Mouse (Mus musculus): ENCODE measurements around the gene Xkr8. TPM values are rescaled to one million over a fixed set of nuclear protein-coding genes. Genes with fewer than 3 reads are reported as not detected.

The Xkr8 gene
- polyA plus RNA-seq, 1 experiment from 2014 or later, result 3.0 TPM

GRCm38 (mm10) chr4:132735894-132736293 is 3.5 kb upstream of the Xkr8 start:
- H3K27ac ChIP-seq (replicated peaks), result no peak overlapping the region
- 53% methylated on average over 3 of the region's 3 CpGs for WGBS (ENCODE audit: insufficient replicate concordance)
- no peaks in the 10 kb centered on the region for H3K36me3 ChIP-seq (replicated peaks)
- peak; percentile 35; the same call in 1 of the 2 replicates for ATAC-seq (ENCODE audit: insufficient read depth)
- peaks cover 41% of the 10 kb centered on the region for H3K4me1 ChIP-seq (replicated peaks)
- H3K27me3 ChIP-seq, result 0 out of 2 replicates have a peak, but pooled peaks cover 4% of the 10 kb centered on the region
- H3K4me2 ChIP-seq, result no peak overlapping the region
- no peak overlapping the region for H3K4me3 ChIP-seq (replicated peaks)
- no peak overlapping the region for H3K9ac ChIP-seq
- H3K9me3 ChIP-seq (replicated peaks), result no peaks in the 10 kb centered on the region

DNA sequence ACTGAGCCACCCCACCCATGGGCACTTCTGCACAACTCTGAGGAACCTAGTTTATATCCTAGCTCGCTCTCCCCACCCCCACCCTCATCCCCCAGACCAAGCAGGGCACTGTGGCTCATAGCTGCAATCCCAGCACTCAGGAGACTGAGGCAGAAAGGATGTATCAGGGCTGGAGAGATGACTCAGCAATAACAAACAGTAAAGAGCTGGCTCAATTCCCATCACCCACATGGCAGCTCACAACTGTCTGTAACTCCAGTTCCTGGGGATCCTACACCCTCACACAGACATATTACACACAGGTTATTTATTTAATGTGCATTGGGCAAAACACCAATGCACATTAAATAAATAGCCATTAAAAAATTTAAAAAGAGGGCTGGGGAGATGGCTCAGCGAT is 3.0 kb upstream of the Xkr8 start:
- ATAC-seq (ENCODE audit: insufficient read depth), result no peak
- no peaks in the 10 kb centered on the region for H3K27me3 ChIP-seq
- no peaks in the 10 kb centered on the region for H3K36me3 ChIP-seq (replicated peaks)
- peaks cover 41% of the 10 kb centered on the region for H3K4me1 ChIP-seq (replicated peaks)
- WGBS (ENCODE audit: insufficient replicate concordance), result 69% methylated on average over 2 of the region's 2 CpGs
- H3K4me3 ChIP-seq (replicated peaks), result no peak overlapping the region
- H3K9me3 ChIP-seq (replicated peaks), result no peaks in the 10 kb centered on the region
- no peak overlapping the region for H3K4me2 ChIP-seq
- H3K27ac ChIP-seq (replicated peaks), result no peak overlapping the region
- H3K9ac ChIP-seq, result no peak overlapping the region

DNA sequence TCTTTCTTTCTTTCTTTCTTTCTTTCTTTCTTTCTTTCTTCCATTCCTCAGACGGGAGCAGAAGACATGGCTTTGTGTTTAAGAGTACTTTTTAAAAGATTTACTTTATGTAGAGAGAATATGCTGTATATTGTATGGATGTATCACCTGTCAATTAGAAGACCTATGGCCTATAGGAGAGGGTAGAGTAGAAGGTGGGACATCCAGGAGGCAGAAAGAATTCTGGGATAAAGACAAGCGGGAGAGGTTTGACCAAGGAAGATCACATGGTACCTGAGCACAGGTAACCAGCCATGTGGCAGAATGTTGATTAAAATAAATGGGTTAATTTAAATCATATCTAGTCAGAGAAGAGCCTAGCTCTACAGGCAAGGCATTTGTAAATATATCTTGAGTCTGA is 2.4 kb upstream of the Xkr8 start:
- no peak overlapping the region for H3K4me2 ChIP-seq
- 74% methylated on average over 2 of the region's 2 CpGs for WGBS (ENCODE audit: insufficient replicate concordance)
- no peaks in the 10 kb centered on the region for H3K9me3 ChIP-seq (replicated peaks)
- no peaks in the 10 kb centered on the region for H3K36me3 ChIP-seq (replicated peaks)
- H3K27ac ChIP-seq (replicated peaks), result no peak overlapping the region
- peaks cover 41% of the 10 kb centered on the region for H3K4me1 ChIP-seq (replicated peaks)
- ATAC-seq (ENCODE audit: insufficient read depth), result no peak
- H3K4me3 ChIP-seq (replicated peaks), result no peak overlapping the region
- no peak overlapping the region for H3K9ac ChIP-seq
- H3K27me3 ChIP-seq, result no peaks in the 10 kb centered on the region

DNA sequence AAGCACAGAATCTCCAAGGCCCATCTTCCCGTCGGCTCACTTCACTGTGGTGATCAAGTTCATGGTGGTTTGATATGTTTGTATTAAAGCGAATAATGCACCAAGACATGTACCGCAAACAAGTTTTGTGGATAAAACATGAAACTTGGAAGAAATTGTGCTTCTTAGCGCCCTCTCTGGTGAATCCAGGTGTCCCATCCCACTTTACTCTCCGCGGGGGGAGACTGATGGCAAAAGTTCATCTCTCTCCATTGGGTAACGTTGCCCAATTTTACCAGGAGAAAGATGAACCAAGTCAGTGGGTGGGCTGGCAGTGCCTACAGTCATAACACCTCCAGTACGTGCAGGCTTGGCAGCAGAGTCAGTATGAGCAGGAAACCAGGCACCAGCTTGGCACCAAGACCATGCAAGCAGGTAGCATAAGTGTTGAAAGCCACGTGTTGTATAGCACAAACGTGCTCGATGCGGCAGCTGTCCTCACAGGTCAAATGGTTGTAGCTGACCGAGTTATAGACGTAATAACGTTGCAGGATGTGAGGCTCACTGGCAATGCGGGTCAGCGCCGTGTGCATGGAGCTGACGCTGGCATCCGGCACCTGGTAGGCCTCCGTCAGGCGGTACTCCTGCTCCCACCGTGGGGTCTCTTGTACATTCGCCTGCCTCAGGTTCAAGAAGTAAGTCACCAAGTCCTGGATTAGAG is 875 bp upstream of the Xkr8 start:
- WGBS (ENCODE audit: insufficient replicate concordance), result 81% methylated on average over 25 of the region's 25 CpGs
- no peak overlapping the region for H3K4me3 ChIP-seq (replicated peaks)
- H3K9ac ChIP-seq, result no peak overlapping the region
- H3K4me1 ChIP-seq (replicated peaks), result peaks cover 41% of the 10 kb centered on the region
- H3K4me2 ChIP-seq, result peak overlapping the region; percentile 87; the same call in 1 of the 2 replicates
- H3K27me3 ChIP-seq, result no peaks in the 10 kb centered on the region
- ATAC-seq (ENCODE audit: insufficient read depth), result no peak
- no peaks in the 10 kb centered on the region for H3K36me3 ChIP-seq (replicated peaks)
- no peaks in the 10 kb centered on the region for H3K9me3 ChIP-seq (replicated peaks)
- H3K27ac ChIP-seq (replicated peaks), result no peak overlapping the region

GRCm38 (mm10) chr4:132731616-132732015 is 730 bp downstream of the Xkr8 start:
- no peaks in the 10 kb centered on the region for H3K9me3 ChIP-seq (replicated peaks)
- H3K4me3 ChIP-seq (replicated peaks), result peak overlapping the region; percentile 62
- H3K9ac ChIP-seq, result peak overlapping the region; percentile 56; the same call in 1 of the 2 replicates
- H3K36me3 ChIP-seq (replicated peaks), result no peaks in the 10 kb centered on the region
- WGBS (ENCODE audit: insufficient replicate concordance), result 28% methylated on average over 12 of the region's 12 CpGs
- H3K4me1 ChIP-seq (replicated peaks), result peaks cover 47% of the 10 kb centered on the region
- H3K4me2 ChIP-seq, result peak overlapping the region; percentile 87
- H3K27me3 ChIP-seq, result no peaks in the 10 kb centered on the region
- ATAC-seq (ENCODE audit: insufficient read depth), result no peak
- no peak overlapping the region for H3K27ac ChIP-seq (replicated peaks)

- H3K36me3 ChIP-seq (replicated peaks), result peaks cover 9% of the 10 kb centered on the region
- H3K27me3 ChIP-seq, result no peaks in the 10 kb centered on the region
- H3K4me3 ChIP-seq (replicated peaks), result no peak overlapping the region
- H3K27ac ChIP-seq (replicated peaks), result no peak overlapping the region
- no peak for ATAC-seq (ENCODE audit: insufficient read depth)
- no peak overlapping the region for H3K4me2 ChIP-seq
- peaks cover 28% of the 10 kb centered on the region for H3K4me1 ChIP-seq (replicated peaks)
- 37% methylated on average over 8 of the region's 8 CpGs for WGBS (ENCODE audit: insufficient replicate concordance)
- H3K9ac ChIP-seq, result no peak overlapping the region
- H3K9me3 ChIP-seq (replicated peaks), result no peaks in the 10 kb centered on the region
Observed at GRCm38 (mm10) chr4:132728233-132728632, 4.1 kb downstream of the Xkr8 start.

- Histone ChIP-seq H3K36me3 (replicated peaks) (peaks cover 59% of the 10 kb centered on the region), H3K27ac (replicated peaks) (no peak overlapping the region), H3K27me3 (no peaks in the 10 kb centered on the region), H3K4me2 (no peak overlapping the region), H3K9me3 (replicated peaks) (no peaks in the 10 kb centered on the region), H3K9ac (no peak overlapping the region), H3K4me1 (replicated peaks) (no peaks in the 10 kb centered on the region), H3K4me3 (replicated peaks) (no peak overlapping the region)
- WGBS (ENCODE audit: insufficient replicate concordance), result 74% methylated on average over 1 of the region's 1 CpGs
- no peak for ATAC-seq (ENCODE audit: insufficient read depth)
Observed at GRCm38 (mm10) chr4:132718251-132718650, 14.1 kb downstream of the Xkr8 start.

- no peak for ATAC-seq (ENCODE audit: insufficient read depth)
- 89% methylated on average over 7 of the region's 7 CpGs for WGBS (ENCODE audit: insufficient replicate concordance)
- Histone ChIP-seq H3K4me2 (no peak overlapping the region), H3K4me1 (replicated peaks) (no peaks in the 10 kb centered on the region), H3K27ac (replicated peaks) (no peak overlapping the region), H3K4me3 (replicated peaks) (no peak overlapping the region), H3K9me3 (replicated peaks) (no peaks in the 10 kb centered on the region), H3K9ac (no peak overlapping the region), H3K36me3 (replicated peaks) (peaks cover 70% of the 10 kb centered on the region), H3K27me3 (no peaks in the 10 kb centered on the region)
Observed at GRCm38 (mm10) chr4:132713181-132713580, 19.2 kb downstream of the Xkr8 start.

DNA sequence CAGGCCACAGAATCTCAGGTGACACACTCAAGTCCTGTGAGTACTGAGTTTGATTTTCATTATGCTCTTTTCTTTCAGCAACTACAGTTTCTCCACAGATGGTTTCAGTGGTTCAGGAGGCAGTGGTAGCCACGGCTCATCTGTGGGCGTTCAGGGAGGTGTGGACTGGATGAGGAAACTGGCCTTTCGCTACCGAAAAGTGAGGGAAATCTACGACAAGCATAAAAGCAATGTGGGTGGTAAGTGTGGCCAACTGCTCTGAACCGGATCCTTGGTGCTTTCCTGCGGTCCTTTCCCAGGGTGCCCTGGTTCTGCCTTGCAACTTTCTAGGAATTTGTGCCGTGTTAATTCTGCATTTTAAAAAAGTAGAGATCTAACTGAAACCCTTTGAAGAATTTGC is 25.5 kb downstream of the Xkr8 start:
- no peak overlapping the region for H3K4me2 ChIP-seq
- no peak overlapping the region for H3K27ac ChIP-seq (replicated peaks)
- WGBS (ENCODE audit: insufficient replicate concordance), result 88% methylated on average over 8 of the region's 8 CpGs
- no peak for ATAC-seq (ENCODE audit: insufficient read depth)
- no peaks in the 10 kb centered on the region for H3K4me1 ChIP-seq (replicated peaks)
- no peaks in the 10 kb centered on the region for H3K27me3 ChIP-seq
- no peaks in the 10 kb centered on the region for H3K9me3 ChIP-seq (replicated peaks)
- H3K9ac ChIP-seq, result no peak overlapping the region
- H3K4me3 ChIP-seq (replicated peaks), result no peak overlapping the region
- H3K36me3 ChIP-seq (replicated peaks), result peaks cover 87% of the 10 kb centered on the region

GRCm38 (mm10) chr4:132702076-132702475 is 30.3 kb downstream of the Xkr8 start:
- H3K4me2 ChIP-seq, result no peak overlapping the region
- no peak overlapping the region for H3K4me3 ChIP-seq (replicated peaks)
- H3K27ac ChIP-seq (replicated peaks), result no peak overlapping the region
- no peak overlapping the region for H3K9ac ChIP-seq
- ATAC-seq (ENCODE audit: insufficient read depth), result no peak
- peaks cover 68% of the 10 kb centered on the region for H3K36me3 ChIP-seq (replicated peaks)
- H3K4me1 ChIP-seq (replicated peaks), result no peaks in the 10 kb centered on the region
- WGBS (ENCODE audit: insufficient replicate concordance), result 94% methylated on average over 5 of the region's 5 CpGs
- no peaks in the 10 kb centered on the region for H3K9me3 ChIP-seq (replicated peaks)
- no peaks in the 10 kb centered on the region for H3K27me3 ChIP-seq

DNA sequence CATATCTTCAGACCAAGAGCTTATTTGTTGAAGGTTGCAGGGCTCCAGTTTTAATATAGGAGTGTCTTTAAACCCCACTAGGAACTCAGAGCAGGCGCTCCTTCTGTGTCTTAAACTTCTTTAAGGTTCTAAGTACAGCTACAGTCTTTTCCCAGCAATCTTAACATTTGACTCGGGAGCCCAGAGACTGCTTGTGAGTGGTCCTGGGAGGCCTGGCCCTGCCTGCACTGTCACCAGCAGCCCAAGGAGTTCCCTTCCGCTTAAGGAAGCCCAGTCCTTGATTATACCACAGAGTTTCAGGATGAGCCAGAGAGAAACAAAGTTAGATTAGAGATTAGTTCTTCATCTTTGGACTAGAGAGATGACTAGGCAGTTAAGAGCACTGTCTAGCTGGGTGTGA is 39.0 kb downstream of the Xkr8 start:
- 78% methylated on average over 3 of the region's 3 CpGs for WGBS (ENCODE audit: insufficient replicate concordance)
- no peaks in the 10 kb centered on the region for H3K27me3 ChIP-seq
- no peak for ATAC-seq (ENCODE audit: insufficient read depth)
- no peaks in the 10 kb centered on the region for H3K4me1 ChIP-seq (replicated peaks)
- H3K36me3 ChIP-seq (replicated peaks), result peaks cover 54% of the 10 kb centered on the region
- H3K9me3 ChIP-seq (replicated peaks), result no peaks in the 10 kb centered on the region
- no peak overlapping the region for H3K27ac ChIP-seq (replicated peaks)
- H3K9ac ChIP-seq, result no peak overlapping the region
- H3K4me2 ChIP-seq, result no peak overlapping the region
- no peak overlapping the region for H3K4me3 ChIP-seq (replicated peaks)

GRCm38 (mm10) chr4:132689634-132690033 is 42.7 kb downstream of the Xkr8 start:
- Histone ChIP-seq H3K4me1 (replicated peaks) (no peaks in the 10 kb centered on the region), H3K4me3 (replicated peaks) (no peak overlapping the region), H3K27ac (replicated peaks) (no peak overlapping the region), H3K36me3 (replicated peaks) (peaks cover 61% of the 10 kb centered on the region), H3K27me3 (no peaks in the 10 kb centered on the region), H3K4me2 (no peak overlapping the region), H3K9me3 (replicated peaks) (no peaks in the 10 kb centered on the region), H3K9ac (no peak overlapping the region)
- no peak for ATAC-seq (ENCODE audit: insufficient read depth)
- 58% methylated on average over 2 of the region's 2 CpGs for WGBS (ENCODE audit: insufficient replicate concordance)
